8 mouse cellular contexts compared by ENCODE assay signal in genomic region chr12:69890476-69890875, GRCm38 (mm10). TPM values are rescaled to one million over a fixed set of nuclear protein-coding genes. Genes with fewer than 3 reads are reported as not detected.
A peak's percentile ranks its signal among the peaks of the same experiment; 100 is the strongest.
DNase-seq lines count a peak whose midpoint lies in the region; ATAC-seq lines count a peak whose summit lies in the region.

No protein-coding gene starts in this region.

- peak overlapping the region; percentile 49 for H3K9ac ChIP-seq in heart, embryonic 12.5 days
- peak overlapping the region; percentile 62 for H3K9ac ChIP-seq in hindbrain, embryonic 13.5 days

- H3K27me3 ChIP-seq in heart, embryonic 12.5 days (replicated peaks) = no peaks in the 10 kb centered on the region
- H3K27me3 ChIP-seq in hindbrain, embryonic 13.5 days = no peaks in the 10 kb centered on the region

- peak overlapping the region; percentile 21 for H3K4me3 ChIP-seq in heart, embryonic 12.5 days
- no peak overlapping the region for H3K4me3 ChIP-seq in hindbrain, embryonic 13.5 days

- 12% methylated on average over 5 of the region's 5 CpGs for WGBS in heart, embryonic 12.5 days
- 29% methylated on average over 5 of the region's 5 CpGs for WGBS in hindbrain, embryonic 13.5 days

- H3K27ac ChIP-seq in heart, embryonic 12.5 days (ENCODE audit: poor library complexity, severe bottlenecking) = peak overlapping the region; percentile 23
- H3K27ac ChIP-seq in hindbrain, embryonic 13.5 days = no peak overlapping the region

- peak overlapping the region; percentile 69 for H3K4me2 ChIP-seq in heart, embryonic 12.5 days
- H3K4me2 ChIP-seq in hindbrain, embryonic 13.5 days = peak overlapping the region; percentile 66

- no peak for ATAC-seq in heart, embryonic 12.5 days (ENCODE audit: insufficient number of reproducible peaks, low FRiP score)
- ATAC-seq in hindbrain, embryonic 13.5 days (ENCODE audit: low FRiP score) = no peak
- no peak for ATAC-seq in monocyte, adult 5-6 weeks (replicated peaks; ENCODE audit: insufficient number of reproducible peaks, low FRiP score, low TSS enrichment, poor library complexity, severe bottlenecking)

- H3K4me1 ChIP-seq in heart, embryonic 12.5 days (replicated peaks) = peaks cover 36% of the 10 kb centered on the region
- peaks cover 31% of the 10 kb centered on the region for H3K4me1 ChIP-seq in hindbrain, embryonic 13.5 days (replicated peaks)

- DNase-seq in heart, adult 11 months = no peak
- DNase-seq in MEL-GATA-1-ER (ENCODE audit: extremely low read depth, low read depth) = peak; percentile 11
- peak; percentile 28 for DNase-seq in lung, postnatal 14 days
- no peak for DNase-seq in spleen, postnatal 14 days (ENCODE audit: low spot score in 2 of 2)
- no peak for DNase-seq in frontal cortex, postnatal 36 days (ENCODE audit: low spot score in 2 of 2)

- H3K9me3 ChIP-seq in heart, embryonic 12.5 days (replicated peaks) = no peaks in the 10 kb centered on the region
- no peaks in the 10 kb centered on the region for H3K9me3 ChIP-seq in hindbrain, embryonic 13.5 days

- H3K36me3 ChIP-seq in heart, embryonic 12.5 days = peaks cover 7% of the 10 kb centered on the region; the same call in 1 of the 2 replicates
- no peaks in the 10 kb centered on the region for H3K36me3 ChIP-seq in hindbrain, embryonic 13.5 days

RNA-seq across cellular contexts. Expression of gene Atl1, which starts 1.9 kb away (rescaled TPM):
- 8.0 and 9.5 TPM in 2 replicates for polyA plus RNA-seq in heart, embryonic 12.5 days (2016; fragmentation: Nextera tagmentation; extraction: Ambion mirVana)
- polyA plus RNA-seq in hindbrain, embryonic 13.5 days (2015; fragmentation: Nextera tagmentation; extraction: Ambion mirVana) = 126 and 131 TPM in 2 replicates
- 0.85 to 2.1 TPM (median 1.1 TPM) in 3 replicates for total RNA-seq in monocyte, adult 5-6 weeks (2017)

RNA-seq across cellular contexts. Expression of gene Map4k5, which starts 2.5 kb away (rescaled TPM):
- 43.4 and 44.8 TPM in 2 replicates for polyA plus RNA-seq in heart, embryonic 12.5 days (2016; fragmentation: Nextera tagmentation; extraction: Ambion mirVana)
- polyA plus RNA-seq in hindbrain, embryonic 13.5 days (2015; fragmentation: Nextera tagmentation; extraction: Ambion mirVana) = 30.7 and 30.9 TPM in 2 replicates
- 41.3 to 64.2 TPM (median 51.0 TPM) in 3 replicates for total RNA-seq in monocyte, adult 5-6 weeks (2017)

Comparison
In these comparisons a context has a peak if more than half of its experiments do, and no peak if none do; other contexts are left out.
1. DNase-seq: peak in MEL-GATA-1-ER (single experiment) and lung, postnatal 14 days (single experiment); none in heart, adult 11 months (single experiment), spleen, postnatal 14 days (0 of 2) and frontal cortex, postnatal 36 days (0 of 2).
2. RNA of gene Atl1, which starts 1.9 kb away (polyA plus RNA-seq): 126 to 131 TPM in hindbrain, embryonic 13.5 days; 8.0 to 9.5 TPM in heart, embryonic 12.5 days; every median in the first group is over 10 times any median in the second.